Mouse (Mus musculus): ENCODE results near the gene Ngfr.
A peak's percentile ranks its signal among the peaks of the same experiment; 100 is the strongest.

DNA sequence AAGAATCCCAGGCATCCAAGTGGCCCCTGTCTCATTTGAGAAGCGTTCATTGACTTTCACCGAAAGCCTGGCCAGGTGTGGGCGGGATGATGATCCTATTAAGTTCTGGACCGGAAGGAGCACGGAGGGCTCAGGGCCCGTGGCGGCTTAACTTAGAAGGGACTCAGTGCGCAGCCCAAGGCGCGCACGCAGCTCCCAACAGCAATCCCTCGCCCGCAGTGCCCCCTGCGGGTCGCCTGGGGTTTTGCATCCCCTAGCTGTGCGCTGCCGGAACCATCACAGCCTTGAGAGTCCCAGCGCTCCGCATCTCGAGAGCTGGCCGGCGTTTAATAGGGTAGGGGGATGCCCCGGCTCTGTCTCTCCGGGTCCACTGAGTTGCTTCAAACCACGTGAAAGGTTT lies 1.4 kb downstream of the Ngfr start:
- TF ChIP-seq POLR2A (IDR thresholded peaks at IDR 0.05; ENCODE audit: low read depth, low read length) (no peak), CTCF (IDR thresholded peaks at IDR 0.05; ENCODE audit: extremely low read depth, insufficient read length, insufficient replicate concordance, low read depth, low read length) (peak; percentile 80)
